Mouse (Mus musculus) macrophage (primary cell): ENCODE measurements around the gene Cox7a2. TPM values are rescaled to one million over a fixed set of nuclear protein-coding genes. Genes with fewer than 3 reads are reported as not detected.
A peak's percentile ranks its signal among the peaks of the same experiment; 100 is the strongest.

Experiments
- H3K27ac ChIP-seq: fragments of 350-480 bp; formaldehyde crosslinking; 2 replicates; pipeline ENCODE4 v1.9.0; 2021
- H3K36me3 ChIP-seq: fragments of 350-480 bp; formaldehyde crosslinking; 2 replicates; pipeline ENCODE4 v1.9.0; 2021; ENCODE audit errors: inconsistent target
- H3K4me3 ChIP-seq: fragments of 350-480 bp; formaldehyde crosslinking; 2 replicates; pipeline ENCODE4 v1.9.0; 2021; ENCODE audit errors: inconsistent target
- H3K79me2 ChIP-seq: fragments of 350-480 bp; formaldehyde crosslinking; 2 replicates; pipeline ENCODE4 v1.9.0; 2021; ENCODE audit errors: inconsistent target
- WGBS: methylation state at CpG from one replicate; pipeline ENCODE4 v1.1.7; 2026; ENCODE audit warnings: inconsistent platforms; ENCODE audit not compliant: missing documents; 5-methylcytosine and 5-hydroxymethylcytosine counted together
- polyA plus RNA-seq: library from polyadenylated mRNA; stranded (reverse); fragments of 250-400 nt; gene quantifications from 3 replicates; pipeline ENCODE4 v1.2.4, GENCODE M21; 2018; ENCODE audit warnings: inconsistent platforms
- total RNA-seq, 78 experiments: library from RNA; depleted of rRNA; stranded (reverse); fragments of 250-400 nt; gene quantifications; 1 replicate in 9 of 78; 2 replicates in 24 of 78; 3 replicates in 43 of 78; 4 replicates in 2 of 78; pipeline ENCODE4 v1.2.4; 2018; ENCODE audit warnings: inconsistent platforms in 56 of 78

Gene Cox7a2
- total RNA-seq (2018; cell fraction: chromatin; rRNA removed), result 10 to 100 TPM in 20 of 26 experiments, 1 to 10 TPM in 6; 1.8 to 40.5 (median 18.8) TPM
- total RNA-seq (2018; cell fraction: cytosol; rRNA removed), result 100 to 1,000 TPM; 157 to 254 (median 188) TPM
- total RNA-seq (2018; cell fraction: nucleus; rRNA removed), result 10 to 100 TPM; 13.4 to 62.5 (median 32.6) TPM
- polyA plus RNA-seq, result 77.7 to 255 TPM (median 184 TPM) in 3 replicates

DNA sequence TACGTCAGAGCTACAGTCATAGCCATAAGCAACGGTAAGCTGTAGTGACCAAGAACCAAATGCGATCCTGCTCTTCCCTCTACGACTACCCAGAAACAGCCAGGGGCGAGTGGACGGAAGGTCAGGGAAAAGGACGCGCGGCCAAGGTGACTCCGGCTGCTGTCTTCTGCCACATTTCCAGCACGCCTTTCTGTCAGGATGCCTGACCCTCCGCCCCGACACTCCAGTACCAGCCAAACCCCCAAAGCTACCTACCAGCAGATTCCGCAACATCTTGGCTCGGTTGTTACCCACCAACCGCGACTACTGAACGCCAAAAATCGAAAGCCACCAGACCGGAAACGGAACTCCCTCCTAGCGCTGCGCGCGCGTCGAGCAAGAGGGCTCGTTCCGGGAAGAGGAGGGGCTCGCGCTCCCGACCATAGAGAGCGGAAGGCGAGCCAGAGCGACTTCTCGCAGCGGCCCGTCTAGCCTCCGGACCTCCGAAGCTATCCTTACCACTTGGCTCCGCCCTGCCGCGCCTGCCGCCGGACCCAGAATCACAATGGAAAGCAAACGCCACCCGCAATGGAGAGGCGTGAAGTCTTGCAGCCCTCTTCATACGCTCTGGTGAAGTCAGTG lies at the start of gene Cox7a2:
TSS of gene Cox7a2 (minus strand) at position 494 of the 621 bp plus-strand sequence.
- peaks cover 40% of the 10 kb centered on the region for H3K79me2 ChIP-seq
- 1% methylated on average over 48 of the region's 49 CpGs for WGBS
- H3K4me3 ChIP-seq, result peak within 1 kb of the TSS; percentile 98

DNA sequence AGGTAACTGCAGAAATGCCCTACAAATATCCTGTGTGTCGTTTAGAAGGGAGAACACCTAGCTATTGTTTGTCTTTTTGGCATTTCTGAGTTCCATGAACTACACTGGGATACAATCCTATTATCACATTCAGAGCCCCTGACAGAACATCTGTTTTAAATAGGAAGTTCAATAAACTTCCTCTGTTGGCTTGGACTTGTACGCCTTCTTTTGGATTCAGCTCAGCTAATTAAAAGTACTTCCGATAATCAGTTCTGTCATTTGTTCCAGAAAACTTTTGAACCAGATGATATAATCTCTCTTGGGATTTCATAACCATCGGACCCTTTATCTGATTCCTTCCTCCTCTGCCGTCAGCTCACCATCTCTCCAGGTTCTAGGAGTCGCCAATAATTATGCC lies 49.7 kb upstream of the Cox7a2 start:
- H3K79me2 ChIP-seq, result no peaks in the 10 kb centered on the region
- H3K4me3 ChIP-seq, result no peak overlapping the region
- 43% methylated on average over 6 of the region's 6 CpGs for WGBS
- no peak overlapping the region for H3K27ac ChIP-seq
- H3K36me3 ChIP-seq, result no peaks in the 10 kb centered on the region

More for the DNA sequence above, at the start of gene Cox7a2:
- peak within 1 kb of the TSS; percentile 75 for H3K27ac ChIP-seq
- H3K36me3 ChIP-seq, result peaks cover 19% of the 10 kb centered on the region

DNA sequence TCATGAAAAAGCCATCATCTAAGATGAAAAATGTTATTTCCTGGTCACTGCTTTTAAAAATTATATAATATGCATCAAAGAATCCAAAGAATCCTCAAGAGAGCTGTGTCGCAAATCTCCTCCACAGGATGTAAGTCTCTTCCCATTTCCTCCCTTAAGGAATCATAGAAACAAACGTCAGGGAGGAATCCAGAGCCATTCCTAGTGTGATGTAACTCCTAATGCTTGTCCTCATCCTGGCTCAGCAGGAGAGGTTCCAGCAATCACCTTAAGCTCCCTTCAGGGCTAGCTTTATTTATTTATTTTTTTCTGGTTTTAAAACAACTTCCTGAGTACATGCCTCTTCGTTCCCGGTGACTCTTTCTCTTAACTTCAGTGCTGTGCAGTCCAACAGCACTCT lies 47.5 kb upstream of the Cox7a2 start:
- Histone ChIP-seq H3K79me2 (no peaks in the 10 kb centered on the region), H3K4me3 (no peak overlapping the region), H3K36me3 (no peaks in the 10 kb centered on the region), H3K27ac (no peak overlapping the region)
- 26% methylated on average over 4 of the region's 4 CpGs for WGBS

DNA sequence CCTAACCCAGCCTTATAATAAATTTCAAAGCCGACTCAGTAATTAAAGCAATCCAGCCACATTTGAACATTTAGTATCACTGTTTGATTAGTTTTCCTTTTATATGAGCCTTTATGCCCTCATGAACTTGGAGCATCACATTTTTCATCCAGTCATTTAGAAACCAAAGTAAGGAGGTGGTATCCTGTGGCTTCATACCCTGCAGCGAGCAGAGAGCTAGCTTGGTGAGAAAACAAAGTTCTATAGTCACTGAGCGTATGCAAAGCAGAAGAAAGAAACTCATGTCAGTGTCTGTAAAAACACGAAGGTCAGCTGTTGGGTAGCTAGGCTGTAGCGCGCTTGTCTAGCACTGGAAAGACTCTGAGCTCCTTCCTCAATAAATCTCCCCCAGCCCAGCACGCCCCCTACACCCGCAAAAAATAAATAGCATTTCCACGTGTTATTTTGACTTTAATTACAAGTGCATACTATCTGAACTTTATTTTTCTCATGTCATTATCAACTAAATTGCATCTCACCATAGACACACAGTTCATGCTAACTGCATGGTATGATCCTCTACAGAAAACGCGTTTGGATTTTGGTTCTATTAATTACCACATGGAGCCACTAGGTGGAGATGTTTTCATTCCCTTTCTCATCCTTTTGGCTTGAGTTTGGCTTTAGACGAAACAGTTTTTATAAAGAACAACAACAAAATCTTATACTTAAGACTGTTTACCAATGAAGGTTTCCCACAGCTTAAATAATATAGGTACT lies 46.8 kb upstream of the Cox7a2 start:
- Histone ChIP-seq H3K4me3 (no peak overlapping the region), H3K79me2 (no peaks in the 10 kb centered on the region), H3K36me3 (no peaks in the 10 kb centered on the region), H3K27ac (no peak overlapping the region)
- 36% methylated on average over 10 of the region's 12 CpGs for WGBS

DNA sequence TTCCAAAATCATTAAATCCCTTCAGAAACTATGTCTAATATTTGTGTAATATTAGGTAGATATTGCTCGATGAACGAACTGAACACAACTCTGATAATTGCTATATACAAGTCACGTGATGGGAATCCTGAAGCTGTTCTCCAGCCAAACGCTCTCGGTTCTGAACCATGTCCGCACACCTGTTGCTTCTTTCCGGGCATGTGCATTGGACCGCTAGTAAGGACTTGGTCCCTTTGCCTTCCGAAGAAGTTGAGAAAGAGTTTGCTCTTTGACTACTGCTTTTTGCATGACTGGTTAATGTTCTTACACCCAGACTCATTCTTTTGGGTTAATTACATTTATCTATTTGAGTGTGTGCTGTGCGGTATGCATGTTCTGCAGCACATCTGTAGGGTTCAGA lies 45.7 kb upstream of the Cox7a2 start:
- Histone ChIP-seq H3K27ac (no peak overlapping the region), H3K4me3 (no peak overlapping the region), H3K36me3 (no peaks in the 10 kb centered on the region), H3K79me2 (no peaks in the 10 kb centered on the region)
- WGBS, result 98% methylated on average over 9 of the region's 10 CpGs

DNA sequence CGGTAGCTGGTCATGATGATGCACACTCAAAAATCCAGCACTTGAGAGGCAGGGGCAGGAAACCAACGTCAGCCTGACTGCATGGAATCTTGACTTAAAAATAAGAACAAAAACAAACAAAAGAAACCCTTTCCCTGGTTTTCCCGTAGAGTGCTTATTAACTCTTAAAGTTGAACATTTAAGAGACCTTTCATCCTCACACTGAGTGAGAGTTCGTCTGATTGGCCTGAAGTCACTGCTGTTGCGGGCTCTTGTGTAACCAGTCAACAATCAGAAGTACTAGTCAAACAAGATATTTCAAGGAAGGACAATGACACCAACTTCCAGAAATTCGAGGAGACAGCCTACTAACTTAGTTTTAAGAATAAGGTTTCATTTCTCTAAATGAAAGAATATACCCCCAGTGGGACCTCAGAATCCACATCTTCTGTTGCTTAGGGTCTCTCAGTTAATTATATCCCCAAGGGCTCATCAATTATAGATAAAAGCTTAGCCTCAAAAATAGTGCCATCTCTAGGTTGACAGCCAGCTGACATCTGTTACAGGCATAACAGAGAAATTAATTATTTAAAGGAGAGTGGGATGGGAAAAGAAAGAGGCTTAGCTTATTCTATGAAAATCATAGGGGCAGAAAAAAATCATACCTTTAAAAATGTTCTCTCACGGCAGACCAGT lies 36.9 kb upstream of the Cox7a2 start:
- Histone ChIP-seq H3K79me2 (peaks cover 14% of the 10 kb centered on the region), H3K27ac (no peak overlapping the region), H3K4me3 (no peak overlapping the region), H3K36me3 (no peaks in the 10 kb centered on the region)
- 73% methylated on average over 7 of the region's 7 CpGs for WGBS

DNA sequence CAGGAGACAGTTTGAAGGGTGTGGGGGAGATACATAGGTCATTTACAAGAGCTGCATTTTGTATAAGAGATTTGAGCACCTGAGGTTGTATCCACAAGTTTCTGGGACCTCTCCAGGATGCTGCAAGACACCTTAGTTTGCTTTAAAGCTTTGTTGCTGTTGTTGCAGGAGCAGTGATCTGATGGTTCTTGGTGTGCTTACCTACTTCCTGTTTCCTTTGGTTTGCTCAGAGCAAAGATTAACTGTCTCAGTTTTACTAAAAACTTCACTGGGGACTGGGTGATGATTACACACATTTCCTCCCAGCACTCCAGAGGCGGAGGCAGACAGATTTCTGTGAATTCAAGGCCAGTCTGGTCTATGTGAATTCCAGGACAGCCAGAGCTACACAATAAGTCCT lies 35.4 kb upstream of the Cox7a2 start:
- H3K36me3 ChIP-seq, result no peaks in the 10 kb centered on the region
- H3K79me2 ChIP-seq, result peaks cover 29% of the 10 kb centered on the region
- WGBS, result 15% methylated on average over 1 of the region's 1 CpGs
- H3K4me3 ChIP-seq, result no peak overlapping the region
- no peak overlapping the region for H3K27ac ChIP-seq

DNA sequence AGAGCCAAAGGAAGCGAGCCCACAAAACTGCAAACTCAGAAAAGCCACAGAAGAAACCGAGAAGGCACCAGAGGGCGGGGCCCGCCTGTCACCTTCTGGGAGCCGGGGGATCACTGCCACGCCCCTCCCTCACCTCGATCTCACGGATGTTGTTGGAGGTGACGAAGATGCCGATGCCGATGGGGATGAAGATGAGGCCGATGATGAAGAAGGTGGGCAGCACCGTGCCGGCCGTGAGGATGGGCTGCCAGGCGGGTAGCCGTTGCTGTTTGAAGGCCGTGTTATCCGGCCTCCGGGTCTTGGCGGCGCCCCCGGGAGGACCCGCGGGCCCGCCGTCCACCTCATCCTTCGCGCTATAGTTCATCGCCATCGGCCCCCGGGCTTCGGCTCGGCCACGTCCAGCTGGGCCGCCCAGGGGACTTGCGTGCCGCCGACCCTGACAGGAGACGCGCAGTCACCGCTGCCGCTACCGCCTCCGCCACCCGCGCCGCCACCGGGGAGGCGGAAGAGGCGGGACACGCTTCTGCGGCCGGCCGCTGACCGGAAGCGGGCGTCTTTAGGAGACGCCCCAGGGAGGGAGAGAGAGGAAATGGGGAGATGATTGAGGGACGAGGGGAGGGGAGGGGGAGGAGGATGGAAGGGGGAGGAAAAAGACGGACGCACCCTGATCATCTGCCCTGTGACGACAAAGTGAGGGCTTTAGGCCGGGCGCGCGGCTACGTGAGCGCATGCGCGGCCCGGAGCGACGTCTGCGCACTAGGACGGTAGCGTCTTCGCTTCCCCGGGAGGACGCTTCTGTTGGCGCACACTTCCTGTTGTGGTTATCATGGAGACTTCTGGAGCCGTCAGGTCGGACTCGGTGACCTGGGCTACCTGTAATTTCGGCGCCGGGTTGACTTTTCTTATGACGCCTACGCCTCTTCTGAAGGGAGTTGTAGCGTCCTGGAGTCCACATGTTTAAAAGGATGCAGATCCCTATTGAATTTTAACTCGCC lies 33.5 kb upstream of the Cox7a2 start, which contains the start of gene Tmem30a:
TSS of gene Tmem30a (minus strand) at position 667 of the 995 bp plus-strand sequence.
- 1% methylated on average over 90 of the region's 91 CpGs for WGBS

DNA sequence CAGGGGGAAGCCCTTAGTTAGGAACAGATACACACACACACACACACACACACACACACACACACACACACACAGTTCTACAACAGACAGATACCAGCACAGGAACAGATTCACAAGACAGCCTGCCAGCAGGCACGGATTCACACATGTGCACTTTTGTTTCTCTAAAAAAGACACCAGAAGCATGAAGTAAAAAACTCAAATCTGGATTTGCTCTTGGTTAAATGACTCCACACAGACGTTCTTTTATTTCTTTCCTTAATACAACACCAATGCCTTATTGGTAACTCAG lies 26.1 kb upstream of the Cox7a2 start:
- H3K79me2 ChIP-seq, result peaks cover 99% of the 10 kb centered on the region
- no peak overlapping the region for H3K27ac ChIP-seq
- 83% methylated on average over 2 of the region's 2 CpGs for WGBS
- no peaks in the 10 kb centered on the region for H3K36me3 ChIP-seq
- no peak overlapping the region for H3K4me3 ChIP-seq

More for the DNA sequence above, 33.5 kb upstream of the Cox7a2 start, which contains the start of gene Tmem30a:
- peaks cover 48% of the 10 kb centered on the region for H3K79me2 ChIP-seq
- peak within 1 kb of the TSS; percentile 92 for H3K4me3 ChIP-seq
- peak within 1 kb of the TSS; percentile 63 for H3K27ac ChIP-seq
- H3K36me3 ChIP-seq, result no peaks in the 10 kb centered on the region

DNA sequence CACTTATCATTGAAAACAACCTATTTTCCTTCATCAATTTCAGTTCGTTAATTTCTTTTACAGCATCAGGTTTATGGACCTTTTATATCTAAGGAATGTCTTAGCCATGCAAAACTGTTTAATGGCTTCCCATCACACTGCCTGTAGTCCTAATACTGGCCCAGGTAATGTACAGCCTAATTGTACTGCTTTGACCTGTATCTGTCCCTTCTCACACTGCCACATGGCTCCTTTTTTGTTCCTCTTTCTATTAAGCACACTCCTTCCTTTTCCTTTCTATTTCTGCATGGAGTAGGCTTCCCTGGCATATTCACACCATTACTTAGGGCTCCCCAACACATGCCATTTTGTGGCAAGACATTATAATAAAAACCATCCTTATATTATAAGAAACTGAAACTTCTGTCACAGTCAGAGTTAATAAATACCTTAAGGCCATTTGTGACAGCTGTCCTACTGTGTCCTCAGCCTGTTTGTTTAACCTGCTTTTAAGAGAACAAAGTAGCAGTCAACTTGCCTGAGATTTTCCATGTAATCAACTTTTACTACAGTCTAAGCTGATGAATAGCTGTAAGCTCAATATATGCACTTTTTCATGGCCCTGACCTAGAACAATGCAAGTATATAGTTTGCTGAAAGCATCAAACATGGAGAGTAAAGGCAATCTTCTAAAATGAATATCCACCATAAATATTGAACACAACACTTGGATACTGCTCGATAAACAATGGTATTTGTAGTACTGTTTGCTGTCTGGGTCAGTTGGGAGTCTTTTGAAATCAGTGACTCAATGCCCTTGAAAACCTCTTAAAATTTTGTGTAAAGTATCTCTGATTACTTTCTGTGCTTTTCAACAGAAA lies 25.5 kb upstream of the Cox7a2 start:
- H3K4me3 ChIP-seq, result no peak overlapping the region

DNA sequence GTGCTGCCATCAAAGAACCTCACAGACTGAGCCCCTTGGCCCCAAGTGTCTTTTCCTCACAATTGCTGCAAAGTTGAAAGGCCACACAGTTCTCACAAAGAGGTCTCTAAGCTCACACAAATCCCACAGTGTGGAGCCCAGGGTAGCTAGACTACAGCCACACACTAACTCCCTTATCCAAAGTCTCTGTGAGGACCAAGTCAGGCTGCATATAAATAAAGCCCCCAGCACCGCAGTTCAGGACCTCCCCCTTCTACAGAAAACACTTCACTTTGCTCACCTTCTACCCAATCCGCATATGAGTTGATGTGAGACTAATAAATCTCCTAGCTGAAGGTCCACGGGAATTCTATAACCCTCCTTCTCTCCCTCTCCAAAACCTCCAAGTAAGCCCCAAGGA lies 24.8 kb upstream of the Cox7a2 start:
- H3K4me3 ChIP-seq, result no peak overlapping the region
- peaks cover 99% of the 10 kb centered on the region for H3K79me2 ChIP-seq
- no peaks in the 10 kb centered on the region for H3K36me3 ChIP-seq
- no peak overlapping the region for H3K27ac ChIP-seq
- WGBS, result 72% methylated on average over 3 of the region's 3 CpGs

More for the DNA sequence above, 25.5 kb upstream of the Cox7a2 start:
- Histone ChIP-seq H3K27ac (no peak overlapping the region), H3K36me3 (no peaks in the 10 kb centered on the region), H3K79me2 (peaks cover 99% of the 10 kb centered on the region)
- 100% methylated on average over 1 of the region's 2 CpGs for WGBS

DNA sequence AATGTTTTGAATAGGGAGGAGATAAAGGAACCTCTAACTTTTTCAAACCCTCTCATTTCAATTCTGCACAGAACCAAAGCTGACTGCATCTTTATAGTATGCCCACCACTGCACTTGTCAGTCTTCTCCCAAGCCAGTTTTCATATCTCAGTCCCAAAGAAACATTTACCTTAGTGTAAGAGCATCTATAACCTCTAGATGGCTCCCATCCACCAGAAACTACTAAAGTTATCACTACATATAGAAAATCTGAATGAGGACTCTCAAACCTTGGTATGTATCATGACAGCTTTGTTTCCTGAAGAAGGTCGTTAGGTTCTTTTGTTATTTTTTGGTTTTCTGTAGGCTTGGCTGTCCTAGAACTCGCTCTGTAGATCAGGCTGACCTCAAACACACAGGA lies 19.7 kb upstream of the Cox7a2 start:
- Histone ChIP-seq H3K79me2 (peaks cover 71% of the 10 kb centered on the region), H3K36me3 (peaks cover 17% of the 10 kb centered on the region; the same call in 1 of the 2 replicates), H3K27ac (no peak overlapping the region), H3K4me3 (no peak overlapping the region)
- 66% methylated on average over 2 of the region's 2 CpGs for WGBS

DNA sequence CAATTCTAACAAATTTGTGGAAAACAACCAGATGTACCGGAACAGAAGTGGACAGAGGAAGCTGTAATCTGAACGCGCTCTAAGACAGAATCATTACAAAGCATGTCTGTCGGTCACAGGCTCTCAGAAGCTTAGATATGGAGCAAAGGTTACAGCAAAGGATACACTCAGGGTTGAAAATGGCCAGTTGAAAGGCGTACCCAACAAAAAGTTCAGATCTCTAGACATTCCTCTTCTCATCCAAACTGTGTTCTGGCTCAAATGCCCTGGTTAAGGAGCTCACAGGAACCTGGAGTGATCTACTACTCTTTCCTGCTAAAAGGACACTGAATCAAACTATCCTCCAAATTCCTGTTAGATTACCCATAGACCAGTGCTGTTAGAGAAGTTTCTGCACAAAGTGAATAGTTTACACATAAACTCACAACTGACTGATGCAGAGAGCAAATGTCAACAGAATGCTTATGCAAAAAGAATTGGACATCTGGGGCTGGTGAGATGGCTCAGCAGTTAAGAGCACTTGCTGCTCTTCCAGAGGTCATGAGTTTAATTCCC lies 7.4 kb upstream of the Cox7a2 start:
- H3K27ac ChIP-seq, result no peak overlapping the region
- no peaks in the 10 kb centered on the region for H3K36me3 ChIP-seq
- H3K4me3 ChIP-seq, result no peak overlapping the region
- no peaks in the 10 kb centered on the region for H3K79me2 ChIP-seq
- WGBS, result 100% methylated on average over 5 of the region's 5 CpGs
